Mouse (Mus musculus) midbrain, embryonic 16.5 days (tissue): ENCODE measurements around the gene Limd1. TPM values are rescaled to one million over a fixed set of nuclear protein-coding genes. Genes with fewer than 3 reads are reported as not detected.

Experiments
- ATAC-seq: fragments of 200-750 bp; cut with Nextera tagmentation; 2 replicates; pipeline ENCODE4 v1.8.0; 2017; ENCODE audit warnings: moderate TSS enrichment
- H3K27ac ChIP-seq: fragments of 300-500 bp; sonication (generic); 2 replicates; pipeline ENCODE4 v1.5.1; 2014; ENCODE audit warnings: mild to moderate bottlenecking, low read length, mixed read lengths
- H3K27me3 ChIP-seq: fragments of 300-500 bp; sonication (generic); 2 replicates; pipeline ENCODE4 v1.6.1; 2014; ENCODE audit warnings: low read depth, low read length, mixed read lengths; ENCODE audit not compliant: control insufficient read depth, insufficient read depth
- H3K36me3 ChIP-seq: fragments of 300-500 bp; sonication (generic); 2 replicates; pipeline ENCODE4 v1.6.1; 2014; ENCODE audit warnings: mild to moderate bottlenecking, low read length, moderate library complexity, mixed read lengths; ENCODE audit not compliant: control insufficient read depth, insufficient read depth
- H3K4me1 ChIP-seq: fragments of 300-500 bp; sonication (generic); 2 replicates; pipeline ENCODE4 v1.6.1; 2014; ENCODE audit warnings: mild to moderate bottlenecking, low read length, mixed read lengths; ENCODE audit not compliant: control insufficient read depth, insufficient read depth
- H3K4me2 ChIP-seq: fragments of 300-500 bp; sonication (generic); 2 replicates; pipeline ENCODE4 v1.6.1; 2014; ENCODE audit warnings: mild to moderate bottlenecking, low read length, mixed read lengths
- H3K4me3 ChIP-seq: fragments of 300-500 bp; sonication (generic); 2 replicates; pipeline ENCODE4 v1.5.1; 2014; ENCODE audit warnings: low read depth, mild to moderate bottlenecking, low read length, moderate library complexity, mixed read lengths
- H3K9ac ChIP-seq: fragments of 300-500 bp; sonication (generic); 2 replicates; pipeline ENCODE4 v1.6.1; 2014; ENCODE audit warnings: low read depth, low read length, mixed read lengths
- H3K9me3 ChIP-seq: fragments of 300-500 bp; sonication (generic); replicated peaks from 2 replicates; pipeline ENCODE4 v1.6.1; 2014; ENCODE audit warnings: mild to moderate bottlenecking, low read length, mixed read lengths; ENCODE audit not compliant: control insufficient read depth, poor library complexity, severe bottlenecking
- WGBS: fragments of 180-500 bp; shearing (Covaris S2); extraction: QIAGEN DNeasy Blood & Tissue Kit; methylation state at CpG from one replicate; pipeline ENCODE4 v1.1.7; 2014; 5-methylcytosine and 5-hydroxymethylcytosine counted together
- polyA plus RNA-seq: library from polyadenylated mRNA; unstranded; fragments of >200 nt; fragmentation: Nextera tagmentation; extraction: Ambion mirVana; gene quantifications from 2 replicates; pipeline ENCODE4 v1.2.1, GENCODE M21; 2015

The Limd1 gene
- polyA plus RNA-seq, 1 experiment from 2014 or later = 10.2 TPM

DNA sequence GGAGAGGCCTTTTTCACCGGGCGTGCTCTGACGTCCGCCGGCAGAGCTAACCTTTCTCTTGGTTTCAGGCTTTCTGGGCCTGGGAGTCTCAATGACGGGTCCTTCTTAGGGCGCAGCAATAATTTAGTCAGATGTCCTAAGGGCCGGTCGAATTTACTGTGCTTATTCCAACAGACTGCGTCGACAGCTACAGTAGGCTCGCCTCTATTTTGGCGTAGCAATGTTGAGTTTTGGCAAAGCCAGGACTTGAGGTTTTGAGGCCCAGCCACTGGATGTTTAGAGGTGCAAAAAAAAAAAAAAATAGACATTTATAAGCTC, 51.6 kb downstream of the Limd1 start:
- Histone ChIP-seq H3K27ac (peak overlapping the region; percentile 95), H3K4me2 (peak overlapping the region; percentile 67), H3K9ac (peak overlapping the region; percentile 97), H3K36me3 (no peaks in the 10 kb centered on the region), H3K27me3 (no peaks in the 10 kb centered on the region), H3K4me1 (peaks cover 30% of the 10 kb centered on the region), H3K9me3 (no peaks in the 10 kb centered on the region), H3K4me3 (peak overlapping the region; percentile 99)
- ATAC-seq = no peak
- 0% methylated on average over 13 of the region's 13 CpGs for WGBS

- H3K4me1 ChIP-seq = peaks cover 30% of the 10 kb centered on the region
- no peaks in the 10 kb centered on the region for H3K9me3 ChIP-seq
- H3K4me3 ChIP-seq = peak overlapping the region; percentile 99
- peak overlapping the region; percentile 67 for H3K4me2 ChIP-seq
- peak overlapping the region; percentile 95; the same call in 1 of the 2 replicates for H3K27ac ChIP-seq
- H3K27me3 ChIP-seq = no peaks in the 10 kb centered on the region
- 44% methylated on average over 11 of the region's 11 CpGs for whole genome bisulfite sequencing
- H3K36me3 ChIP-seq = no peaks in the 10 kb centered on the region
- H3K9ac ChIP-seq = peak overlapping the region; percentile 97
- ATAC-seq = no peak
Observed at GRCm38 (mm10) chr9:123530566-123531130, 52.1 kb downstream of the Limd1 start.

- ATAC-seq = no peak
- no peak overlapping the region; the same call in 1 of the 2 replicates for H3K4me3 ChIP-seq
- no peaks in the 10 kb centered on the region for H3K36me3 ChIP-seq
- no peaks in the 10 kb centered on the region for H3K9me3 ChIP-seq
- H3K27me3 ChIP-seq = no peaks in the 10 kb centered on the region
- peaks cover 30% of the 10 kb centered on the region for H3K4me1 ChIP-seq
- H3K27ac ChIP-seq = no peak overlapping the region
- H3K4me2 ChIP-seq = peak overlapping the region; percentile 67
- peak overlapping the region; percentile 97 for H3K9ac ChIP-seq
Observed at GRCm38 (mm10) chr9:123531234-123531633, 52.7 kb downstream of the Limd1 start.

GRCm38 (mm10) chr9:123536613-123537012, 58.1 kb downstream of the Limd1 start:
- H3K27ac ChIP-seq = no peak overlapping the region
- WGBS = 99% methylated on average over 2 of the region's 2 CpGs
- ATAC-seq = no peak
- no peak overlapping the region for H3K4me2 ChIP-seq
- no peak overlapping the region for H3K4me3 ChIP-seq
- H3K9ac ChIP-seq = no peak overlapping the region
- no peaks in the 10 kb centered on the region for H3K9me3 ChIP-seq
- H3K36me3 ChIP-seq = no peaks in the 10 kb centered on the region
- H3K27me3 ChIP-seq = no peaks in the 10 kb centered on the region
- peaks cover 11% of the 10 kb centered on the region for H3K4me1 ChIP-seq

DNA sequence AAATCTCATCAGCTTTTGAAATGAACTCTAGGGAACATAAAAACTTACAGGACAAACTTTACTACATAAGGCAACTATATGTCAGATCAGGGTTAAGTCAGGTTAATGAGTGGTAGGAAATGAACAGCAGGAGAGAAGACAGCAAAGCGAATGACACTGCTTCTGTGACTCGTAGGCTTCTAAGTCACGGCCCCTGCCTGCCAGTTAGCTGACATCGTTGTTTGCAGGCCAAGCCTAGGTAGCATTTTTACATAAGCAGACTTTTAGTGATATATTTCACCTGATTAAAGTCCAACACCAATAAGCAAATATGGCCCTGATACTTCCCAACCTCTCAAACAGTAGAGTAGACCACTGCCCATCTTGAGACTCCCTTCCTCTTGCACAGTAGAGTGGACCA, 59.7 kb downstream of the Limd1 start:
- no peak overlapping the region for H3K4me2 ChIP-seq

GRCm38 (mm10) chr9:123539093-123539492, 60.6 kb downstream of the Limd1 start:
- Histone ChIP-seq H3K27me3 (no peaks in the 10 kb centered on the region), H3K4me3 (no peak overlapping the region), H3K4me2 (no peak overlapping the region), H3K4me1 (peaks cover 2% of the 10 kb centered on the region; the same call in 1 of the 2 replicates), H3K36me3 (0 out of 2 replicates have a peak, but pooled peaks cover 2% of the 10 kb centered on the region), H3K9me3 (no peaks in the 10 kb centered on the region), H3K27ac (no peak overlapping the region), H3K9ac (no peak overlapping the region)
- ATAC-seq = no peak
- 65% methylated on average over 1 of the region's 1 CpGs for WGBS

More for the DNA sequence above, 59.7 kb downstream of the Limd1 start:
- H3K9me3 ChIP-seq = no peaks in the 10 kb centered on the region
- no peak for ATAC-seq
- whole genome bisulfite sequencing = 77% methylated on average over 4 of the region's 4 CpGs
- H3K4me1 ChIP-seq = peaks cover 2% of the 10 kb centered on the region; the same call in 1 of the 2 replicates
- H3K27ac ChIP-seq = no peak overlapping the region
- no peak overlapping the region for H3K9ac ChIP-seq
- 0 out of 2 replicates have a peak, but pooled peaks cover 2% of the 10 kb centered on the region for H3K36me3 ChIP-seq
- H3K27me3 ChIP-seq = no peaks in the 10 kb centered on the region
- no peak overlapping the region for H3K4me3 ChIP-seq

GRCm38 (mm10) chr9:123539823-123540222, 61.3 kb downstream of the Limd1 start:
- no peak overlapping the region for H3K9ac ChIP-seq
- no peak for ATAC-seq
- 0 out of 2 replicates have a peak, but pooled peaks cover 2% of the 10 kb centered on the region for H3K36me3 ChIP-seq
- no peak overlapping the region for H3K4me3 ChIP-seq
- H3K27ac ChIP-seq = no peak overlapping the region
- no peak overlapping the region for H3K4me2 ChIP-seq
- 86% methylated on average over 2 of the region's 2 CpGs for whole genome bisulfite sequencing
- no peaks in the 10 kb centered on the region for H3K9me3 ChIP-seq
- no peaks in the 10 kb centered on the region for H3K27me3 ChIP-seq
- peaks cover 2% of the 10 kb centered on the region; the same call in 1 of the 2 replicates for H3K4me1 ChIP-seq

DNA sequence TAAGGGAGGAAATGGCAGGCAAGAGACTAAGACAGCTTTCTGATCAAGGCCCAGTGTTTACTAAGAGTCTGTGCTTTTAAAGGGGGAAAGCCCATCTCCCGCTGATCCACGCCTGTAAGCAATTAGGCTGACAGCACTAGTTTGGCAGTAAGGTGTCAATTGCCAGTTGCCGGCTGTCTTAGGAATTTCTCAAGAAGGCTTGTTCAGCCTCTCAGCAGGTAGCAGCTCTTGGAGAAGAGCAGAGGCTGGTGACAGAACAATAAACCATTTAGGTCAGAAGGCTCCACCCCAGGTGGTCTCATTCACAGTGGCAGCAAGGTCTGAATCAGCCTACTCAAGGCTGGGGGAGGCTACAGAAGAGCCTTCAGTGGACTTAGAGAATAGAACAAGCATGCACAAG, 76.1 kb downstream of the Limd1 start:
- no peak overlapping the region for H3K9ac ChIP-seq
- H3K9me3 ChIP-seq = no peaks in the 10 kb centered on the region
- H3K27me3 ChIP-seq = no peaks in the 10 kb centered on the region
- no peak for ATAC-seq
- H3K36me3 ChIP-seq = peaks cover 27% of the 10 kb centered on the region
- H3K4me1 ChIP-seq = no peaks in the 10 kb centered on the region
- no peak overlapping the region for H3K27ac ChIP-seq
- 11% methylated on average over 3 of the region's 3 CpGs for WGBS
- H3K4me2 ChIP-seq = no peak overlapping the region
- no peak overlapping the region for H3K4me3 ChIP-seq
